Mouse (Mus musculus) ovary, adult 18-20 months (tissue): Measurements from ENCODE around the gene Grcc10.

ENCODE experiments used
- DNase-seq: peaks from one replicate; pipeline ENCODE4 v3.0.0; 2022; ENCODE audit warnings: low spot score, mixed read lengths

Grcc10 gene

GRCm38 (mm10) chr6:124740888-124741761 lies at the start of gene Grcc10:
Gene Grcc10, minus strand, starts transcription at chr6:124741374.
- DNase-seq = peak; percentile 85

- no peak for DNase-seq
Observed at GRCm38 (mm10) chr6:124790121-124790520, 48.9 kb upstream of the Grcc10 start.

- DNase-seq = no peak
Observed at GRCm38 (mm10) chr6:124789519-124789918, 48.3 kb upstream of the Grcc10 start.

GRCm38 (mm10) chr6:124787722-124788121 lies 46.5 kb upstream of the Grcc10 start:
- DNase-seq = no peak

- DNase-seq = no peak
Observed at GRCm38 (mm10) chr6:124786756-124787420, 45.7 kb upstream of the Grcc10 start.

- no peak for DNase-seq
Observed at GRCm38 (mm10) chr6:124782436-124782835, 41.3 kb upstream of the Grcc10 start.

- DNase-seq = no peak
Observed at GRCm38 (mm10) chr6:124780917-124781316, 39.7 kb upstream of the Grcc10 start.

GRCm38 (mm10) chr6:124779984-124780416 lies 38.8 kb upstream of the Grcc10 start:
- DNase-seq = no peak

GRCm38 (mm10) chr6:124779222-124779983 lies 38.2 kb upstream of the Grcc10 start, which contains the start of gene Lrrc23:
Gene Lrrc23, minus strand, starts transcription at chr6:124779727.
- no peak for DNase-seq

GRCm38 (mm10) chr6:124770511-124770910 lies 29.3 kb upstream of the Grcc10 start:
- no peak for DNase-seq

- no peak for DNase-seq
Observed at GRCm38 (mm10) chr6:124770013-124770412, 28.8 kb upstream of the Grcc10 start.

GRCm38 (mm10) chr6:124769101-124769765 lies 28.1 kb upstream of the Grcc10 start, which contains the start of gene Eno2:
Gene Eno2, minus strand, starts transcription at chr6:124769673.
- no peak for DNase-seq

GRCm38 (mm10) chr6:124768704-124769044 lies 27.5 kb upstream of the Grcc10 start:
- no peak for DNase-seq

- no peak for DNase-seq
Observed at GRCm38 (mm10) chr6:124767920-124768703, 26.9 kb upstream of the Grcc10 start.

- no peak for DNase-seq
Observed at GRCm38 (mm10) chr6:124767536-124767919, 26.4 kb upstream of the Grcc10 start.

- DNase-seq = no peak
Observed at GRCm38 (mm10) chr6:124765951-124766350, 24.8 kb upstream of the Grcc10 start.

GRCm38 (mm10) chr6:124759259-124759658 lies 18.1 kb upstream of the Grcc10 start:
- DNase-seq = peak; percentile 76

GRCm38 (mm10) chr6:124758849-124759232 lies 17.7 kb upstream of the Grcc10 start:
- DNase-seq = no peak

- no peak for DNase-seq
Observed at GRCm38 (mm10) chr6:124757909-124758848, 17.0 kb upstream of the Grcc10 start.

GRCm38 (mm10) chr6:124757351-124757880 lies 16.2 kb upstream of the Grcc10 start:
- DNase-seq = no peak
